Mouse (Mus musculus): ENCODE measurements at regions not wholly inside any gene's neighbourhood (a gene's known extent, or its start where the extent isn't known, plus 50 kb on each side); places are given as distances from the start of the nearest gene placed in this dataset.

- DNase-seq (ENCODE audit: low read depth): no peak
Measured at GRCm38 (mm10) chr3:17795271-17796260, 152.6 kb upstream of the Cypt12 start.

DNA sequence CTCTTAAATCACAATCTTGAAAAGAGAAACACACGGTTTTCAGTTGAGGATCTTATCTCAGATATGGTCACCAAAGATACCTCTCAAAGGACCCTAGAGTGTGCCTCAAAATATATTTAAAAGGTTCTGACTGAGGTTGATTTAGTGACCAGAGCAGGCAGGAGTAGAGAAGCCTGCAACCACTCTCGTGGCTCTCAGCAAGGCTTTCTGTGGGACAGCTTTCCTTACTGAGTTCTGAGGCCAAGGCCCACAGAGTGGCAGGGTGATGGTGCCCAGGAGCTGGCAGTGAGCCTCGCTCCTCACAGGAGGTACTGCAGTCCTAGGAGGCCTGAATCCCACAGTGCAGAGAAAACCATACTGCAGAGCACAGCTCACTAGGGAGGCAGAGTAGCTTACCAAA is 151.4 kb upstream of the Cypt12 start:
- no peak for DNase-seq (ENCODE audit: low read depth)

GRCm38 (mm10) chr3:17798399-17798798 is 149.8 kb upstream of the Cypt12 start:
- no peak for DNase-seq (ENCODE audit: low read depth)

DNA sequence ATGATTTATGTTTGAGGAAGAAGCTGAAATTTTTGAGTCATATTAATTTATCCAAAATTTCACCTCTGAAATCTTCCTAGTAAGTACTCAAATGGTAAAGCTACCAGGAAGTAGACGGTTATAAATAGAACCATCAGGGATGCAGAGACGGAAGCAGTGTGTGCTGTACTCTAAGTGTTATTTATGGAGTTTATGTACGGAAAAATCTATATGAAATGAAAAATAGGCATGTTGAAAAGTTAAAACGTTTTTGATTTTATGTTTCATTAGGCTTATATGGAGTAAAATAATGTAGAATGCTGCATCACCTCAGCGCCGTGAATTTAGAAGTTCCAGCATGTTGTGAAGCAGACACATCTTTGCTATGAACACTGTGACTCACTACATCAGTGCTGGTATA is 149.1 kb upstream of the Cypt12 start:
- DNase-seq (ENCODE audit: low read depth): no peak

DNA sequence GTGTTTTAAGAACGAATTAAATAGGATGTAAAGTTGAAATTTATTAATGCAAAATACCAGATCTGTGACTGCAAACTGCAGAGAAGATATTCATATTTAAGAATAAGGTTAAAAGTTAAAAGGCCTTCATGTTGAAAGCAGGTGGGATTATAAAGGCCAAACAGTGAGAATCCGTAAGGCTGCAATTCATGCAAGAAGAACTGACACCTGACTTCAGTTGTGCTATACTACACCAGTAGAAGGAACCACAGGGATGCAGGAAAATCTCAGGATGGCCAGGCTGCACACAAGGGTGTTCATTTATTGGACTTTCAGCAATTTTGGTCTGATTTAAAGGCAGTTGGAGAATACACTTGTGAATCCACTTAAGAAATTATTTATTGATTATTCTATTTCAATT is 147.4 kb upstream of the Cypt12 start:
- no peak for DNase-seq (ENCODE audit: low read depth)

- no peak for DNase-seq (ENCODE audit: low read depth)
Measured at GRCm38 (mm10) chr3:17801479-17801878, 146.7 kb upstream of the Cypt12 start.

GRCm38 (mm10) chr3:17805185-17805584 is 143.0 kb upstream of the Cypt12 start:
- DNase-seq (ENCODE audit: low read depth): no peak

GRCm38 (mm10) chr3:17811290-17811689 is 136.9 kb upstream of the Cypt12 start:
- DNase-seq (ENCODE audit: low read depth): no peak

DNA sequence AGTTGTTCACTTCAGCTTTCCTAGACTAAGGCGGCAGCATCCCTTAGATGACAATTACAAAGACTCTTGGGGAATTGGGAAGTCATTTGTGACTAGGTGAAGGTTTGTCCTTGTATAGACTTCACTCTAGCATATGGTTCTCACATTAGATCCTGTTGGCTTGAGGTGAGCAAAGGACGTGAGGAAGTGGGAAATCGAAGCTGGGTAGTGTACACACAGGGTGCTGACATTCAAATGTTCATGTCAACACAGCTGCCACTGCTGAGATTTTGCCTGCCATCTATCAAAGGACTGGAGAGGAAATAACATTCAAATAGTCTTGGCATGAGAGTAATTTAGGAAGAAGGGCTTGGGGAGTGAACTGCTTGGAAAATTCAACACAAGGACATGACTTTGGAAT is 124.0 kb upstream of the Cypt12 start:
- no peak for DNase-seq (ENCODE audit: low read depth)

DNA sequence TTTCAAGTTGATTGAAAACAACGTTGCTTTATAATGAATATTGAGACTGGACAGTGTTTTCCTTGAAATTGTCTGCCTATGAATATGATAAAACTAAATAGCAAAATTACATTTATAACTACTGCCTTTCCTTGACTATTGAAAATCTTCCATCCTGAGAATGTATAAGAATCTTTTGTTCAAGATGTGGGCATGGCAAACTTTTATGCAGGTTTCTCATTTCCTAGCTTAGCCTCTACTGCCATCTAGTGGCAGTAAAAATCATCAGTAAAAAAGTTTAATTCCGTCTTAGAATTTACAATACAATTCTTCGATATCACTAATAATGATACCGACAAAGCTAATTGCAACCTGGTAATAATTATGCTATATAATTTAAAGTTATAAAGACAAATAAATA is 123.5 kb upstream of the Cypt12 start:
- peak; percentile 9 for DNase-seq (ENCODE audit: low read depth)

DNA sequence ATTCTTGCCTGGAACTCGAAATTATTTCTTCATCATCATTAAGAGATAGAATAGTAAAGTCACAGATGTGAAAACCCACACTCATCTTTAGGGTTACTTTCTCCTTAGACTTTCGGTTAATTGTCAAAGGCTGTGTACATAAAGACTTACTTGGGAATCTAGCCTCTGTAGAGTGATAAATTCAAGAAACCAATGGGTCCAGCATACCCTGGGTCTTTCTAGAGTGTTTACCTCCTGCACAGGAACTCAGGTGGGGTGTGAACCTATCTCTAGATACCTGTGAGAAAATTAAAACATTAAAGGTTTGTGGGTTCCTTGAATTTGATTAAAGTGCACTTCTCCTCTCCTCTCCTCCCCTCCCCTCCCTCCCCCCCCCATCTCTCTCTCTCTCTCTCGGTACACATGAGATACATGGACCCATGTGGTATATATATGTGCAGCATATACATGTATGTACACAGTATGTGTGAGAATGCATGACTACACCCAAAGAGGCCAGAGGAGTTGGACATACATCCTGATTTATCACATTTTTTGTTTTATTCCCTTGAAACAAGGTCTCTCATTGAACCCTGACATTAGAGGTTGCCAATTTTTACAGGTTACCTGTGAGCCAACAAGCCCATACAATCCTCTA is 122.8 kb upstream of the Cypt12 start:
- DNase-seq (ENCODE audit: low read depth): no peak

DNA sequence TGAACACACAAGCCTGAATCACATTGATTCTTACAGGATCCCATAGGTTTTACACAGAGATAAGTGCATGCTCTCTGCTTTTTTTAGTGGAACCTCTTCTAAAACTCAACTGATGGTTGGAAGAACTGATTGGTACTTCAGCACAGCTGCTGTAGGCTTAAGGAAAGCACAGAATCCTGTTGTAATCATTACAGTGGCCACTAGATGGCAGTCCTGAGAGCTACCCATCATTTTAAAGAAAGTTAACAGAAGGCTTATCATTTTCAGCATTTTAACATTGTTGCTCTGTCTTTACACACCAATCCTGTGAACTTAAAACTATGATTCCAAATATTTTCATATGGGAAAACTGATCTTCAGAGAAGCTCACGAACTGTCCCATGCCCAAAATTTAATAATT is 113.5 kb upstream of the Cypt12 start:
- peak; percentile 24 for DNase-seq (ENCODE audit: low read depth)

GRCm38 (mm10) chr3:17847609-17848008 is 100.6 kb upstream of the Cypt12 start:
- DNase-seq (ENCODE audit: low read depth): no peak

DNA sequence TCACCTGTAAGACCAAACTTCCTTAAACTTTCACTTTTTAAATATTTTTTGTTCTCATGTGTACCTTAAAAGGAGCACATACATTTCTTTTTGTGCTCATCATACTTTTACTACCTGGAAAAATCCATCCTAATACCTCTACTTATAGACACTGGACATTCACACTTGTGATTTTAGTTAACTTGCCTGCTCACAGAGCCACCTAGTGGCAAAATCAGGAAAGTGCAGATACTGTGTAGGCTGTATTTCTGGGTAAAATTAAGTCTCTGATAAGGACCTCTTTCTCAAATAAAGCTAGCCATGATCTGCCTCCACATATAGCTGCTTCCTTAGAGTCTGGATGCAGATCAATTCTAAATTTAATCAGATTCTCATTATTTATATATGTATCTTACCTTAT is 100.0 kb upstream of the Cypt12 start:
- DNase-seq (ENCODE audit: low read depth): peak; percentile 24

DNA sequence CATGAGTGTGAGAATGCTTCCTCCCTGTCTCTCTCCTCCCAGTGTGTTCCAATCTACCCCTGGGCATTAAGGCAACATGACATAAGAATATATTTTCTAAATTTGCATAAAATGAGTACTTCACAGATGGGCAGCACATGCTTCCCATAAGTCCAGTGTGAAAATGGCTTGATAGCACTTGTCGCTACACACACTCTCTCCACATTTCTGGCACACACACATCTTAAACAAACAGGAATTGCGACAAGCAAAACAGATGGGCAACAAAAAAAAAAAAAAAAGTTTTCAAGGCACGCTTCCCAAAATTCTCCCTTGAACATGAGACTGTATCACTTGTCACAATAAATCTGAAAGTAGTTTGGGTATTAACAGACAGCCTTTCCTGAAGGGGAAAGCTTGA is 85.8 kb upstream of the Cypt12 start:
- DNase-seq (ENCODE audit: low read depth): no peak

DNA sequence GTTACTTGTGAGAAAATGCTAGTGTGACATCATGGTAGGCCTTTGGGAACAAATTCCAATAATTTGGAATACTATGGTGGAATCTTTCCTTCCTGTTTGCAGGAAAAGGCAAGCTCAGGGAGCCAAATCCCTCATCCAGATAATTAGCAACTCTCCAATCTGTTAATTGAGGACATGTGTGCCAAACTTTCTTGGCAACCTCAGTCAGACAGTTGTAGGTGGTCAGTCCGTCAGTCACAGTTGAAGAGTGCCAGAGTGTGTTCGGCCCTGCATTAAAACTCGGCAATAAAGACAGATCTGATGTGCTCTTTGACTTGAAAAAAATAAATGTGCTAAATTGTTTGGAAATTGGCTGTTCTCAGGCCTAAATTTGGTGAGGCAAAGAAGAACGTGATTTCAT is 83.1 kb upstream of the Cypt12 start:
- no peak for DNase-seq (ENCODE audit: low read depth)

DNA sequence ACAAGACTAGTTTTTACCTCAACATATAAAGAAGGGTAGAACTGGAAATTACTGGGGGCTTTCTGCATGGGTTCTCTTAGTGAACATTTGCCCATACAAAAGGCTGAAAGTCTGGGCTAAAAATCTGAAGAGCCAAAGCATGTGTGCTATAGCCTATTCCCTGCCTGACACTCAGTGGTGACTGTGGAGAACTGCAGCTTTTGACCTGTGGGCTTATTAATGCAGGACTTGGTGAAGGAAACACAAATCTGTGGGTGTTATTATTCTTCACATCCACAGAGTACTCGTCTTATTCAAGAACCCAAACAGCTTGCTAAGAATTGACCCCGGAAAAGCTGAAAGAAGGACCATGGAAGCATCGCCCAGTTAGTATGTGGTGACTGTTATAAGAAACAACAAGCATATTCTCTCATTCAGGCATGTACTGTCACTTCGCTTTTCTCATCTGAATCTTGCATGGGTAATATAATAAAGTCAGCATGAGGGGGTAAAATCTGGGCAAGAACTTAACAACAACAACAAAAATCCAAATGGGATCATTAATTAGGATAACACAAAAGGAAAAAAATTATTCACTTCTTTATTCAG is 77.2 kb upstream of the Cypt12 start:
- no peak for DNase-seq (ENCODE audit: low read depth)

DNA sequence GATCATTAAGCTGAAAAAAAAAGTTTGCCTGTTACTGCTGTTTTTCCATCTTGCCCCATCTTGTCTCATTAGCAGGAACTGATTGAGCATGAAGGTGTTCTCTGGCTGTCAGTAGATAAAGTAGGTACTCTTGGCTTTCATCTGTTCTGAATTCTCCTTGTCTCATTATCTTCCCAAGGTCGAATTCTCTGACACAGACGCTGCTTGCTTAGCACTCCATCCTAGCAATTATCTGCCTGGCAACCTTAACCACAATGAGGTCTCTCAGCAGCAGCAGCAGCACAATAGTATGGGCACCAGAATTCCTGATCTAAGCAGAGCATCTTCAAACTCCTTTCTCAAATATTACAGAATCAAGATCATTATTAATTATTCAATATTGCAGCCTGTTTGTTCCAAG is 52.3 kb upstream of the Cypt12 start:
- no peak for DNase-seq (ENCODE audit: low read depth)

GRCm38 (mm10) chr3:17896756-17897155 is 51.5 kb upstream of the Cypt12 start:
- DNase-seq (ENCODE audit: low read depth): no peak
